Mouse (Mus musculus) limb, embryonic 12.5 days (tissue): ENCODE results near the gene Epb41. TPM values are rescaled to one million over a fixed set of nuclear protein-coding genes. Genes with fewer than 3 reads are reported as not detected.

Source experiments
- ATAC-seq: fragments of 200-750 bp; cut with Nextera tagmentation; 2 replicates; pipeline ENCODE4 v1.8.0; 2017; ENCODE audit warnings: low read depth, moderate TSS enrichment; ENCODE audit not compliant: insufficient number of reproducible peaks, insufficient read depth, low FRiP score, low TSS enrichment
- H3K27ac ChIP-seq: fragments of 300-500 bp; sonication (generic); 2 replicates; pipeline ENCODE4 v1.5.1; 2016; ENCODE audit warnings: mild to moderate bottlenecking, moderate library complexity
- H3K27me3 ChIP-seq: fragments of 300-500 bp; sonication (generic); 2 replicates; pipeline ENCODE4 v1.6.1; 2016; ENCODE audit warnings: mild to moderate bottlenecking, moderate library complexity
- H3K36me3 ChIP-seq: fragments of 300-500 bp; sonication (generic); 2 replicates; pipeline ENCODE4 v1.6.1; 2016; ENCODE audit warnings: mild to moderate bottlenecking, moderate library complexity
- H3K4me1 ChIP-seq: fragments of 300-500 bp; sonication (generic); replicated peaks from 2 replicates; pipeline ENCODE4 v1.6.1; 2016
- H3K4me2 ChIP-seq: fragments of 300-500 bp; sonication (generic); 2 replicates; pipeline ENCODE4 v1.6.1; 2016; ENCODE audit warnings: mild to moderate bottlenecking, moderate library complexity
- H3K4me3 ChIP-seq: fragments of 300-500 bp; sonication (generic); replicated peaks from 2 replicates; pipeline ENCODE4 v1.5.1; 2016; ENCODE audit warnings: mild to moderate bottlenecking
- H3K9ac ChIP-seq: fragments of 300-500 bp; sonication (generic); replicated peaks from 2 replicates; pipeline ENCODE4 v1.6.1; 2016; ENCODE audit warnings: mild to moderate bottlenecking, moderate library complexity
- H3K9me3 ChIP-seq: fragments of 300-500 bp; sonication (generic); 2 replicates; pipeline ENCODE4 v1.6.1; 2016; ENCODE audit warnings: mild to moderate bottlenecking, moderate library complexity
- WGBS: fragments of 180-500 bp; shearing (Covaris S2); methylation state at CpG from one replicate; pipeline ENCODE4 v1.1.7; 2016; 5-methylcytosine and 5-hydroxymethylcytosine counted together
- polyA plus RNA-seq: library from polyadenylated mRNA; unstranded; fragments of >200 nt; fragmentation: Nextera tagmentation; extraction: Ambion mirVana; gene quantifications from 2 replicates; pipeline ENCODE4 v1.2.1, GENCODE M21; 2016

The Epb41 gene
- polyA plus RNA-seq, 1 experiment from 2014 or later: 118 TPM

DNA sequence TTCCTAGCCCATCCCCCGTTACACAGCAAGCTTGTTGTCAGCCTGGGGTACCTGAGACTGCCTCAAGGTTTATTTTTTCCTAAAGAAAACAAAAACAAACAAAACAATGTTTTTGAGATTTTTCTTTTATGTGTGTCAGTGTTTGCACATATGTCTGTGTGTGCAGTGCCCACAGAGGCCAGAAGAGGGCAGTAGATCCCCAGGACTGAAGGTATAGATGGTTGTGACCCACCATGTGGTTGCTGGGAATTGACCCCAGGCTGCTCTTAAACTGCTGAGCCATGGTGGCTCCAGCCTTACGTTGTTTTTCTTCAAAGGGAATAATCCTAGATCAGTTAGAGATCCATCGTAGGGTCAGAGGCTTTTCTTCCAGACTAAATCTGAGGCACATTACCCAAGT lies 167.2 kb downstream of the Epb41 start:
- ATAC-seq: no peak
- Histone ChIP-seq H3K36me3 (peaks cover 31% of the 10 kb centered on the region), H3K4me3 (no peak overlapping the region), H3K4me1 (peaks cover 28% of the 10 kb centered on the region), H3K9me3 (peaks cover 8% of the 10 kb centered on the region; the same call in 1 of the 2 replicates), H3K9ac (no peak overlapping the region), H3K27me3 (peaks cover 8% of the 10 kb centered on the region), H3K27ac (no peak overlapping the region), H3K4me2 (no peak overlapping the region)
- WGBS: 87% methylated on average over 3 of the region's 3 CpGs

DNA sequence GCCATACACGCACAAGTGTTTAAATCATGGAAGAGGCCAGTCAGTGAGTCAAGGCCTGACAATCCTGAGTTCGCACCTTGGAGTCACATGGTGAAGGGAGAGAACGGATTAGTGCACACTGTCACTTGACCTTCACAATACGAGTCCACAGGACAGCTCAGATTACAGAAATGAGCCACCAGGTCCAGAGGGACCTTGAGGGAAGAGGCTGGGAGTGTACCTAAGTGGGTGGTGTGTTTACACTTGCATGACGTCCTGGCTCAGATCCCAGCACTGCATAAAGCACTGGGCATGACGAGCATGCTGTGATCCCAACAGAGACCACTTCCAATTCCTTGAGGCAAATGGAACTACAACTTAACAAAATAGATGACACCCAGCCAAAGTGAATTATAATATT lies 168.7 kb downstream of the Epb41 start:
- H3K4me2 ChIP-seq: no peak overlapping the region
- no peak overlapping the region for H3K27ac ChIP-seq
- H3K27me3 ChIP-seq: no peaks in the 10 kb centered on the region
- H3K4me1 ChIP-seq: peaks cover 22% of the 10 kb centered on the region
- peaks cover 8% of the 10 kb centered on the region; the same call in 1 of the 2 replicates for H3K9me3 ChIP-seq
- ATAC-seq: no peak
- H3K9ac ChIP-seq: no peak overlapping the region
- peaks cover 44% of the 10 kb centered on the region for H3K36me3 ChIP-seq
- H3K4me3 ChIP-seq: no peak overlapping the region
- WGBS: 74% methylated on average over 6 of the region's 6 CpGs

DNA sequence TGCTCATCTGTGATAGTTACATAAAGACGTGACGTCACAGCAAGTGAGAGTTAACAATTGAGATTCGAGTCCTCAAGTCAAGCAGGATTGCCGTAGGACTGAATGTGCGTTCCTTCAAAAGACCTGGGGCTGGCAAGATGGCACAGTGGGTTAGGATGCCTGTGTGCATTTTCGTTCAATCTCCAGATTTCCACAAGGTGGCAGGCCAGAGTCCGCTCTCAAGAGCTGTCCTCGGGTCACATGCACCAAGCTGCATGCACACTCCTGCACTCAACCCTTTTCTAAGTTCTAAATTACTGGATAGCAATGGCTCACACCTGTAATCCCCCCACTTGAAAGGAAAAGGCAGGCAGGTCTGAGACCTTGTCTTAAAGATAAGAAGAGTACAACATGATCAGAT lies 170.6 kb downstream of the Epb41 start:
- Histone ChIP-seq H3K9me3 (peaks cover 8% of the 10 kb centered on the region; the same call in 1 of the 2 replicates), H3K27me3 (no peaks in the 10 kb centered on the region), H3K4me2 (no peak overlapping the region), H3K36me3 (peaks cover 63% of the 10 kb centered on the region), H3K4me1 (peaks cover 2% of the 10 kb centered on the region; the same call in 1 of the 2 replicates), H3K27ac (no peak overlapping the region), H3K4me3 (no peak overlapping the region), H3K9ac (no peak overlapping the region)
- ATAC-seq: no peak
- 58% methylated on average over 8 of the region's 8 CpGs for WGBS

DNA sequence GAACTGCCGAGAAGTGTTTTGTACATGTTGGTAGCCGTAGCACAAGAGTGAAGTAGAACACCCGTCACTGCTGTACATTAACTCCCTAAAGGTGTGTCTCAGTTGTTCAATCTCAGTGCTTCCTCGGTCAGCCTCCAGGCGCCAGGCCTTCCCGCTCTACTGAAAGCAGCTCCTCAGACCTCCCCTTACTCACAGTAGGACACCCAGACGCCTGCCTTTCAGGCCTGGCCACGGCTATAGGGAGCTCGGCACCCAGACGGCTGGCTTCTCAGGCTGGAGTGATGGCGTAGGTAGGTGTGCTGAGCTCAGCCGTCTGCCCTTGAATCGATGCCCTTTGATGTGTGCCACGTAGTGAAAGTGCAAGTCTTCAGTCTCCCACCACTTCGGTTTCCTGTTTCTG lies 174.0 kb downstream of the Epb41 start:
- Histone ChIP-seq H3K9ac (no peak overlapping the region), H3K9me3 (no peaks in the 10 kb centered on the region), H3K4me2 (no peak overlapping the region), H3K4me3 (no peak overlapping the region), H3K4me1 (no peaks in the 10 kb centered on the region), H3K27me3 (no peaks in the 10 kb centered on the region), H3K36me3 (peaks cover 86% of the 10 kb centered on the region), H3K27ac (no peak overlapping the region)
- WGBS: 90% methylated on average over 15 of the region's 15 CpGs
- no peak for ATAC-seq

DNA sequence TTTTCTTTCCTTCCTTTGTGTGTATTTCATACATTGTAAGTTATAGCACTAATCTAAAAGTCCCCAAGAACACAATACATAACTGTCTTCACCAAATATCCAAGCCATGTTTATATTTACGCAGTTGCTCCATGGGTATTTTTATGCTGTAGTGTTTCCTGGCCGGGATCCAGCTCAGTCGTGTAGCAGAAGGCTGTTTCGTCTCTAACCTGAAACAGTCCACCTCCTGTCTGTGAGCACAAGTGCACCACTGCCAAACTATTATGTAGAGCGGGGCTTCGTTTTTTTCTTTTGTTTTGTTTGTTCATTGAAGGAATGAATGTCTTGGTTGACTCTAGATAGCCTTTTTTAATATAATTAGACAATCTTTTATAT lies 176.0 kb downstream of the Epb41 start:
- peaks cover 79% of the 10 kb centered on the region for H3K36me3 ChIP-seq
- 88% methylated on average over 6 of the region's 6 CpGs for WGBS
- no peaks in the 10 kb centered on the region for H3K4me1 ChIP-seq
- no peak overlapping the region for H3K4me2 ChIP-seq
- no peaks in the 10 kb centered on the region for H3K27me3 ChIP-seq
- no peak overlapping the region for H3K4me3 ChIP-seq
- no peak overlapping the region for H3K9ac ChIP-seq
- H3K27ac ChIP-seq: no peak overlapping the region
- no peaks in the 10 kb centered on the region for H3K9me3 ChIP-seq
- ATAC-seq: no peak

DNA sequence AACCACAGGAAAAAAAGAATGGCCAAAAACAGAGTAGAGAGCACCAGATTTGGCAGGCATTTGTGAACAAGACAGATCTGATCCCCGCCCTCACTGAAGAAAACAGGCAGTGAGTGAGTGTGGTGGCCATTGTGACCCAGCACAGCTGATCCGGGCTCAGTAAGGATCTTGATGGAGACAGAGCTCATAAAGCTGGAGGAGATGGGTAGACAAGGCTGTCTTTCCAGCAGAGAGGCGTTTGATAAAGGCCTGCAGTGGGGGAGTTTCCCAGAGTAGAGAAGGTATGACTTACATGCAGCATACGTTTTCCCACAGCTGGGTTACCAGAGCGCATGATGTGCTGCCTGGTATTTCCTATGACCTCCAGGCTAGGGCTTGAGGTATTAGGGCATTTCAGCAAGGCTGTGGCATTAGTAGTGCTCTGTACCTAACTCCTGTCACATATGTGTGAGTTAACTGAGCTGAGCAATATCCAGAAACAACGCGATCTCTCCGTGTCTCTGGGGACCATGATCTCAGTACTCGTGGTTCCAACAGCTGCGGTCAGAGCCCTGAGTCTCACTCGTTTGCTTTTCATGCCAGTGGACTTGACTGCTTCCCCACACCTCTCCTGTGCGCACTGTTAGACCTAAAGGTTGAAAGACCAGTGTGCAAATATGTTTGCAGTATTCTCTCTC lies 176.5 kb downstream of the Epb41 start:
- H3K9me3 ChIP-seq: no peaks in the 10 kb centered on the region
- H3K27me3 ChIP-seq: no peaks in the 10 kb centered on the region
- H3K4me2 ChIP-seq: no peak overlapping the region
- H3K27ac ChIP-seq: no peak overlapping the region
- no peak overlapping the region for H3K9ac ChIP-seq
- H3K4me3 ChIP-seq: no peak overlapping the region
- no peaks in the 10 kb centered on the region for H3K4me1 ChIP-seq
- peaks cover 79% of the 10 kb centered on the region for H3K36me3 ChIP-seq
- ATAC-seq: no peak
- 89% methylated on average over 12 of the region's 12 CpGs for WGBS

DNA sequence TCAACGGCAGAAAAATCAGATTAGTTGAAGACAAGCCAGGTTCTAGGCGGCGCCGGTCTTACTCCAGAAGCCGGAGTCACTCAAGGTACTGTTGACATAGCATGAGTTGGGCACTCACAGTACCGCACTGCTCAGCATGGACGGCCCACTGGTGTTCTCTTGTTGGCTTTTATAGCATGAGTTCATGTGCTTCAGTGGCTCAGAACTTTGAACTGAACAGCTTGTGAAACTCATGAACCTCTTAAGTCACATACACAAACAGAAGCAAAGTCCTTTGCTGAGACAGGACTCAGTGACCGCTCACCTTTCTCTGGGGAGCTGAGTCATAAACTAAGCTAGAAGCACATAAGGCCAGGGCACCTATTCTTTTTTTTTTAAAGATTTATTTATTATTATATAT lies 177.3 kb downstream of the Epb41 start:
- H3K4me1 ChIP-seq: no peaks in the 10 kb centered on the region
- H3K9ac ChIP-seq: no peak overlapping the region
- H3K9me3 ChIP-seq: no peaks in the 10 kb centered on the region
- ATAC-seq: no peak
- no peak overlapping the region for H3K4me2 ChIP-seq
- WGBS: 97% methylated on average over 8 of the region's 8 CpGs
- H3K36me3 ChIP-seq: peaks cover 84% of the 10 kb centered on the region
- no peak overlapping the region for H3K4me3 ChIP-seq
- H3K27ac ChIP-seq: no peak overlapping the region
- H3K27me3 ChIP-seq: no peaks in the 10 kb centered on the region

DNA sequence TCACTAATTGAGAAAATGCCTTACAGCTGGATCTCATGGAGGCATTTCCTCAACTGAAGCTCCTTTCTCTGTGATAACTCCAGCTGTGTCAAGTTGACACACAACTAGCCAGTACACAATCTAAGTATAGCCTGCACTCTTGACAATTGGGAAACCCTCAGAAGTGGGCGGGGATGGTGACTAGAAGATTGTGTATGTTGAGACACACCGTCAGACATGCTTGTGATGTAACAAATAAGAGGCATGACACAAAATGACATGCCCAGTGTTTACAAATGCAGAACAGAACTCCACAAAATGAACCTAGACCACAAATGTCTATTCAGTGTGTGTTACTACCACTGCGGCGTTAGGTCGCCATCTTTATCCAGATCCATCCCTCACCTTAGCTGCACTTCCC lies 178.0 kb downstream of the Epb41 start:
- no peaks in the 10 kb centered on the region for H3K27me3 ChIP-seq
- no peaks in the 10 kb centered on the region for H3K9me3 ChIP-seq
- 92% methylated on average over 5 of the region's 5 CpGs for WGBS
- H3K4me3 ChIP-seq: no peak overlapping the region
- H3K4me1 ChIP-seq: no peaks in the 10 kb centered on the region
- H3K9ac ChIP-seq: no peak overlapping the region
- no peak overlapping the region for H3K27ac ChIP-seq
- H3K4me2 ChIP-seq: no peak overlapping the region
- H3K36me3 ChIP-seq: peaks cover 84% of the 10 kb centered on the region
- no peak for ATAC-seq

DNA sequence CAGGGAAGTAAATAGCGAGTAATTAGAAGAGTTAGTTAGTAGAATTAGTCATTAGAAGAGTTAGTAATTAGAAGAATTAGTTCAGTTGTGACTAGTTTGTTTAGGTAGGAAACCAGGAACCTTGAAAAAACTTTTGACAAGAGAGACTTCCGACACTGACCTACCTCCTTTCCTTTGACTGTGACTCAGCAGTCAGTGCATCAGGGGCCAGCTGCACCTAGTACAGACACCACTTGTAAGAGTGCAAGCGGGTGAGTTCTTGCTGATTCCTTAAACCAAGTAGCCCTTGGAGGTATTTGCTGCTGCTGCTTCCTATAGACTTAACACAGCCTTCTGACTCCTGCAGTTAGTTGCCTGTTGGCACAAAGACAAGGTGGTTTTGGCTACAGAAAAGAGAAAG lies 184.4 kb downstream of the Epb41 start:
- Histone ChIP-seq H3K4me2 (no peak overlapping the region), H3K27me3 (no peaks in the 10 kb centered on the region), H3K9me3 (no peaks in the 10 kb centered on the region), H3K9ac (no peak overlapping the region), H3K4me1 (peaks cover 11% of the 10 kb centered on the region; the same call in 1 of the 2 replicates), H3K36me3 (peaks cover 65% of the 10 kb centered on the region), H3K27ac (no peak overlapping the region), H3K4me3 (no peak overlapping the region)
- 82% methylated on average over 3 of the region's 3 CpGs for WGBS
- no peak for ATAC-seq

DNA sequence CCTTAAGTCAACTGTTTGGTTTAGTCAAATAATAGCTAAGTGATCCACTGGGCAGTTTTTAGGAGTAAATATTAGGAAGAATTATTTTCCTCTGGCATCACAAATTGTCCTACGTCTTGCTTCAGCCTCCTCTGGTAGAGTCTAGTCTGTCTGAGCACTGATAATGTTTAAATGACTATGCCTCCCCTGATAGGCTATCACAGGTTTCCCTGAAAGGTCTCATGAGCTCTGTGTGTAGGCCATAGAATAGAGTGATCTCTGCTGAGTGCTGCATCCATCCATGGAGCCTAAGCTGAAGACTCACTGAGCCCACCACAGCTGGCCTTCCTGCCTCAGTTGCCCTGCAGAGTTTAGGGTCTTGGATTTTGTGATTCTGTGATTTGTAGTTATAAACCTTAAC lies 186.6 kb downstream of the Epb41 start:
- Histone ChIP-seq H3K9ac (no peak overlapping the region), H3K36me3 (peaks cover 63% of the 10 kb centered on the region), H3K4me1 (peaks cover 15% of the 10 kb centered on the region; the same call in 1 of the 2 replicates), H3K9me3 (no peaks in the 10 kb centered on the region), H3K27me3 (no peaks in the 10 kb centered on the region), H3K4me2 (no peak overlapping the region), H3K4me3 (no peak overlapping the region), H3K27ac (no peak overlapping the region)
- 74% methylated on average over 1 of the region's 1 CpGs for WGBS
- no peak for ATAC-seq

DNA sequence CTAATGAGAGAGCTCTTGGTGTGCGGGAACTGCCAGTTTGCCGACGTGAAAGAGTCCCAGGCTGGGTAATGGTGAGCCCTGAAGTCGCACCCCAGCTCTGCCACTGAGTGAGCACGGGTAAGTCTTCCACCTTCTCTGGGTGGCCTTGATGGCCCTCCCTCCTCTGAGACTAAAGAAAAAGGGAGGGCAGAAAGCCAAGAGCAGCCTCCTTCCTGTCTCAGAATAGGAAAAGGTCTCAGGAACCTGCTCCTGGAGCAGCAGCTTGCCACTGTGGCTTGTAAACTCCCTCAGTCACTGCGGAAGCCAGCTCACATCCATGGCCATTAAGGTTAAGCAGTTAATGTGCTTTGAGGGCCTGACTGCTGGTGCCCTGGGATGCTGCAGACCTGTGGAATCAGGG lies 189.7 kb downstream of the Epb41 start:
- WGBS: 77% methylated on average over 6 of the region's 6 CpGs
- no peak overlapping the region for H3K9ac ChIP-seq
- H3K36me3 ChIP-seq: peaks cover 38% of the 10 kb centered on the region
- H3K4me2 ChIP-seq: no peak overlapping the region
- H3K4me1 ChIP-seq: peaks cover 24% of the 10 kb centered on the region
- no peak overlapping the region for H3K27ac ChIP-seq
- H3K9me3 ChIP-seq: no peaks in the 10 kb centered on the region
- no peak overlapping the region for H3K4me3 ChIP-seq
- no peaks in the 10 kb centered on the region for H3K27me3 ChIP-seq
- no peak for ATAC-seq

DNA sequence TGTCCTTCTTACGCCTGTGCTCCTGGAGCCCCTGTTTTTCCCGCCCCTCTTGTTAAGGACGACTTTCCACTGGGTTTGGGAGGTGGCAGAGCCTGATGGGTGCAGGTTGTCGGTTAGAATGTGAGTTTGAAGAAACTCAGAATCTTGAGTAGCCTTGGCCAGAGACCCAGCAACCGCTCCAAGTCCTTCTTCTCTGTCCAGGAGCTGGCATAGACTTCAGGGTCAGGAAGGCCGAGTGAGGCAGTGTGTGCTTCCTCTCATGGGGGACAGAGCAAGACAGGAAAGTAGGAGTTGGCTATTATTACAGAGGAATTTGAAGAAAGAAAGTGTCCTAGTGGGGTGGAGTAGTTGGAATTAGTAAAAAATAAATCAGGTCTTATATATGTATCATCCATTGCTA lies 191.6 kb downstream of the Epb41 start:
- ATAC-seq: no peak
- no peak overlapping the region for H3K27ac ChIP-seq
- H3K36me3 ChIP-seq: peaks cover 38% of the 10 kb centered on the region
- H3K9ac ChIP-seq: no peak overlapping the region
- no peak overlapping the region for H3K4me3 ChIP-seq
- H3K4me1 ChIP-seq: peaks cover 15% of the 10 kb centered on the region
- 79% methylated on average over 6 of the region's 6 CpGs for WGBS
- H3K4me2 ChIP-seq: no peak overlapping the region
- no peaks in the 10 kb centered on the region for H3K9me3 ChIP-seq
- no peaks in the 10 kb centered on the region for H3K27me3 ChIP-seq
